Mouse (Mus musculus) cerebellum, adult 8-10 months (tissue): ENCODE measurements at regions not wholly inside any gene's neighbourhood (a gene's known extent, or its start where the extent isn't known, plus 50 kb on each side); places are given as distances from the start of the nearest gene placed in this dataset.

Source experiments
- DNase-seq: peaks from one replicate; pipeline ENCODE4 v3.0.0; 2022

DNA sequence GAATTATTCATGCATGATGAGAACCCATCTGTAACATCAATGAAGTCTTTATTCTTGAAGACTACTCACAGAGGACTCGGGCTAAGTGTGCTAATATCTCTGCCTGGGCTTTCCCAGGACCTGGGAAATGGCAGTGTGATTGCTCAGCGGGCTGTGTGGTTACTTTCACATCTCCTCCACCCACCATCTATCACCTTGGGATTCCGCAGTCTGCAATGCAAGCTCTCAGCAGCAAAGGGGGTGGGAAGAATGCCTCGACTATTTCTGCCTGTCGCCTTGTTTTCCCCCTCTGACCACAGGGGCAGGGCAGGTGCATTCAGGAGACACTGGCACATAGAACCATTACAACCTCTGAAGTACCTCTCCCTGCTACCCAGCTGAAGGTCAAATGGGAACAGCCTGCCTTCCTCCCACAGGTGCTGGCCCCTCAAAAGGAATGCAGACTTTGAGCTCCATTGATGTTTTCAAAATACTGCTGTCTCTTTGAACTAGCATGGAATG is 319.9 kb downstream of the Sox4 start:
- no peak for DNase-seq

DNA sequence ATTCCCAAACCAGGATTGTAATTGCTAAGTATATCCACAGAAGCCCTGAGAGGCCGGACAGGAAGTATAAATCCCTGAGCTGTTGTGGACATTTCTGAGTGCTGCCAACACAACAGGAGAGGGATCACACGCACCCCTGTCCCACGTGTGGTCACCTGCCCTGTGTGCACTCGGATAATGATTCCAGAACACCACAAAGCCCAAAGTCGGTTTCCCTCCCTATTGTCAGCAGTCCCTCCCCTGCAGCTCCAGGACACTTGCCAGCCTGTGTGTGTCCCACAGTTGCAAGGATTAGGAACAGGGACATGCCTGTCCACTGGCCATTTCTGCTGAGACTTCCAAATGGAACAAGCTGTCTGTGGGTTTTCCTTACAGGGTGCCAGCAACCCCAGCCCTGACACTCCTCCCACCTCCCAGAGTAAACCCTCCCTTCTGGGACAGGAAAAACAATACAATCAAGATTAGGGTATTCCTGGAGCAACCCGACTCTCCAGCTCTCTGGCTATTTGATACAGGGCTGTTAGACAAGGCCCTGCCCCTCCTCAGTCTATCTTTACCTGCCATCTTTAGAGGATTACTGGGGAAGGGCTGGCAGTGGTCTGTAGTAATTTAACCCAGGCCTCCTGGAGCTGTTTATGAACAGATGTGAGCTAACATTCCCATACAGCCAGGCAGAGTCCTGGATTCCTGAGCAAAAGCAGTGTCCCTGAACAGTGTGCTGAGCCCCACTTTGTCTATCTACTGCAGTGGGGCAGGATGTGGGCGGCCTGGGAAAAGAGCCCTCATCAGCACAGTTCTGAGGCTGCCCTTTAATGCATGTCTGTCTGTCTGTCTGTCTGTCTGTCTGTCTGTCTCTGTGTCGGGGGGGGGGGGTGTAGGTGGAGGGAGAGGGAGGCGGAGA is 323.8 kb downstream of the Sox4 start:
- no peak for DNase-seq

DNA sequence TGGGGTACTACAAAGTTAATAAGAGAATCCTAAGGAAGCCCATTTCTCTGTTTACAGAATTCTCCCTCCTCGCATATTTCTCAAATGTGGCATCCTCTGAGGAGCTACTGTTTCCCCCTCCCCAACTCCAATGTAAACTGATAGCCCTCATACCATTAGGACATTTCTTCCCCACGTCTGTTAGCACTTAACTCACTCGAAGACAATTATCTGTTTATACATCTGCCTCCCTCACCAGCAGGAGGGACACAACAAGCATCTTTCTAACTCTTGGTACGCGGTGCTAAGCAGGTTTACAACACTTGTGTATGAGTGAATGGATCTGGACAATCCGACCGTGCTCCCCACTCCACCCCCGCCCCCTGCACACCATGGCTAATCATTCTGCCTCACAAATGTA is 324.8 kb downstream of the Sox4 start:
- DNase-seq, result no peak

DNA sequence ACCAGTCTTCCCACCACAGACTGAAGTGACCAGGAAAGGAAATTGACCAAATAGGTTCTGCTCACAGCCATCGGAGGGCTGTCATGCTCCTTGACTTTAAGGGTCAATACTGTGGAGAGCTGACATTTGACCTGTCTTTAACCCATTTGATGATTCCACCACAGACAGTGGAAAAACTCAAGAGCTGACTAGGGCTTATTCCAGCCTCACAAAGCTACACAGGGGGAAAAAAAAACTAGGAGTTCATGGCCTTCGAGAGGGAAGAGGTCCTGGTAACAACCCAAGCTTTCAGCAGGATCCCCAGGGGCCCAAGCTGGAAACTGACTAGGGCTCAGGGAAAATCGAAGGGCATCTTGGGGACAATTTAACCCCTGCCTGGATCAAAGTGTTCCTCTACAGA is 334.6 kb downstream of the Sox4 start:
- no peak for DNase-seq

DNA sequence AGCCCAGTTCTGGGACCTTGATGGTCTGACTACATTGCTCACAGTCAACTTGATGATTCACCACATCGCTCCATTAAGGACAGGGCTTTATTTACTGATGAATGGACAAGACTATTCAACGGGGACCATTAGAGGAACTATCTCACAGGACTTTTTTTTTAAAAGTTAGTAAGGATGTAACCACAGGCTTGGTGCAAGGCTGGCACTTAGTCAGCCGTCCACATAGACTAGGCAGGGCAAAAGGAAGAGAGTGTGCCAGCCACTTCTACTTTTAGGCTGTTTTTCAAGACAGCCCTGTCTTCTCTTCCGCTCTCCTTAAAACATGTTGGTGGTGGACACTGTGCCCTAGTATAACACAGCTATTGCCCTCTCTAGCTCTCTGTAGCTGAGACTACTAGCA is 336.0 kb downstream of the Sox4 start:
- DNase-seq, result no peak

DNA sequence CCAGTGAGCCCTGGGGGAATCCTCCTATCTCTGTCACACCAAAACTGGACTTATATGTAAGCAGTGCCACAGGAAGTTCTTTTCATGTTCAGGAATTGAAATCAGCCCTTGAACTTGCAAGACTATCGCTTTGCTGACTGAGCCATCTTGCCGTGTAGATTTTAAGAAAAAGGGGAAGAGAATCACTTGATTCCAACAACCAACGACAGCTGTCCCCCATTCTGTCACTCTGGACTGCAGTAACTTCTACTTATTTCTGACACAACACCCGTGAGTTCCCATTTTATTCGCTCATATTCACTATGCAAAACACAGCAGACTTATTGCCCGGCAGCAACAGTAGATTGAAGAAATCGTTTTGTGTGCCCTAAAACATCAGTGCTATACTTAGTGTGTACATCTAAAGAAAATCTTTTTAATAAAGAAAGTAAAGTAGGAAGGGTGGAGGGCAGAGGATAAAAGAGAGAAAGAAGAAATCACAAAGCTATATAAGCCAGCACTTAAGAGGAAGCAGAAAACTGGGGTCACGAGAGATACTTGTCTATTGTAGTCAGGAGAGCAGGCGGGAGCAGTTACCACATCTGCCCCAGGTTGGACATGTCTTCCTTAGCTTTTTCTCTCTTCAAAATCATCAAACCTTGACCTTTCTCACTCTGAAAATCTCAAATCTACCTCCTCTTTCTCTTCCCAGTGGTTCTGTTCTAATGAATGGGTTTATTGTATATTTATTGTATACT is 336.7 kb downstream of the Sox4 start:
- DNase-seq, result no peak

DNA sequence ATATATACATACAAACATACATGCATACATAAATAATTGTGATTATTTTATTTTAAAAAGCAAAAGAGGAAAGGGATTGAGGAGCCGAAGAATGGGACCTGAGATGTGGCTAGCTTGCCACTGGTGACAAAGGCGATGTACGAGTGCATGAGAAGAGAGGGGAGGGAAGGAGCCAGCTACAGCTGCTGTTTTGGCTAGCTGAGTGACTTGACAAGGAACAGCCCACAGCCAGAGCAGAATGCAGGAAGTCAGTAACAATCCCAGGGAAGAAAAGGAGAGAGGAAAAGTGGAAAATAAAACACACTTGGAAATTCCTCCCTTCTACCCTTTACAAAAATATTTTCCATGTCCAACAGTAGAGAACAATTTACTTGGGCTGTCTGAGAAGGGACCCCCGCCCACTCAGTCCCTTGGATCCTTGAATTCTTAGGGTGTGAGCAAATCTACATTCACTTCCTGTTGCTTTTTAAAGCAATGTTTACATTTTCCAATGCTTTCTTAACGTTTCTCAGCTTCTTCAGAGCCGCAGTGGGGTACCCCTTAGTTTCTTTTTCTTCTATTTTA is 345.9 kb downstream of the Sox4 start:
- no peak for DNase-seq

DNA sequence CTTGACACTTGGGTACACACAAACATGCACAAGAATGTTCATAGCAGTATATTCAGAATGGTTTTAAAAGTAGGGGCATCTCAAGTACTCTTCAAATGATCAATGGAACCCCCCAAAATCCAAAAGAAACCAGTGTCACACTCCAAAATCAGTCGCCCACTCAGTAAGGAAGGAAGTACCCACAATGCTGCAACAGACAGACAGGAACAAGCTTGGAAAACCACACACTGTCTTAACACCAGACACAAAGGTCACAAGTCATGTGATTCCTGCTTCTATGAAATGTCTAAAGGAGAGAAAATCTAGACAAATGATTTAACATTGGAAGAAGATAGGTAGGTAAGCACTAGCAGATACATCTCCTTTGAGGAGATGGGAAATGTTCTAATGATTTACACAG is 346.9 kb downstream of the Sox4 start:
- DNase-seq, result no peak

DNA sequence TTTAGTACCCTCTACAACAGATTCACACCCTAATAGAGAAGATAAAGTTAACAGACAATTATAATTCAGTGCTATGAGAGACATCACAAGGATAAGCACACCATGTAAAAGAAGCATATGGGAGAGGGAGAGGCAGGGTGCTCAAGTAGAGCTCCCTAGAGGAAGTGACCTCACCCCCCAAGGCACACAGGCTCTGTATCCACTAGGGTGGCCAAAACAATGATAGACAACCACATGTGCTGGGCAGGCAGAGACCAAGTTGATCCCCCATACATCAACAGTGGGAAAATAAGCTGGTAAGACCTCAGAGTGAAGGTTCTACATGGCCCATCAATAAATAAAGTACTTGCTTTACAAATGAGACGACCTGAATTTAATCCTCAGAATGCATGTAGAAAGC is 347.7 kb downstream of the Sox4 start:
- no peak for DNase-seq

DNA sequence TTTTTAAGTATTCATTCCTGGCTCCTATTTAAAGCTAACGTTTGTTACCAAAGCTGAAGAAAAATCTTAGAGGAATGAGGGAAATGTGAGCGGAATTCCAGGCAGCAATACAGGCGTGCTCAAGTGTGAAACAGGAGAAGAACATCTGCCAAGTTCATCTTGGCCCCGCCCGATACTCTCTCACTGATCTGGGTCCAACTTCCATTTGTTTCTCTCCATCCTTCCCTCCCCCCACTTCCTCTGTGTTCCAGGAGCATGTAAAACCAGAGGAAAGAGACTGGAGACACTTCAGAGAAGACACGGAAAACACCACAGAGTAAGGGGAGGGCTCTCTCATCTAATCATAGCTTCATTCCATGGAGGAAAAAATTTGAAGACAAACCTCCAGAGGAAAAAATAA is 346.7 kb downstream of the Gm11361 start:
- DNase-seq, result no peak

DNA sequence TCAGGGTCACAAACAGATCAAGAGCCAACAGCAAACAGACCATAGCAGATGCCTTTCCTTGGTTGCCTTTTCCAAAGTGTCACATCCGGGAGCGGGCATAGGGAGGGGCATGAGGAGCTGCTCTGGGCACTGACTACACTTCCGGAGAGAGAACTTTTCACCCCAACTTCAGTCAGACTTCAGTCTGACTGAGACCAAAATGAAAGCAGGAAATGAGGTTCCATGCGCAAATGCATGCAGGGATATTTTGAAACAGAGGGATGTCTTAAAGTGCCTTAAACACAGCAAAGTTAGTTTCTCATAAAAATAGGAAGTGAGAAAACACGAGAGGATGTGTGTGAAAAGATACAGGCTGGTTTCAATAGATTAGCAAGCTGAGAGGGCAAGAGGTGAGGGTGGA is 343.5 kb downstream of the Gm11361 start:
- DNase-seq, result no peak

DNA sequence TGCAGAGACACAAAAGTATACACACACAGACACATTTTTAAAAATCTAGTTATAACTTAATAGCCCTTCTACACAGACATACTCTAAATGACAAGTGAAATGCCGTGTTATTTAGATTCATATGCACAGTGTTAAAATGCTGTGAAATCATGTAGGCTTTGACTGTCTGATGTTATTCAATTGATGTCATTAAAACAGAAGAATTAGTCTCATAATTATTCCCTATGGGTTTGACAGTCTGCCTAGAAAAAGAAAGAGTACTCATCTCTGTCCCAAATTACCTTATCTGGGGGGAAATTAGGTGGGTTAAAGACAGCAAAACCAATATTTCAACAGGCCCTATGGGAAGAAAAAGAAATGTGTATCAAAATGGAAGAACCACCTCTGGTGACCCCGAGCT is 339.0 kb downstream of the Gm11361 start:
- DNase-seq, result no peak

DNA sequence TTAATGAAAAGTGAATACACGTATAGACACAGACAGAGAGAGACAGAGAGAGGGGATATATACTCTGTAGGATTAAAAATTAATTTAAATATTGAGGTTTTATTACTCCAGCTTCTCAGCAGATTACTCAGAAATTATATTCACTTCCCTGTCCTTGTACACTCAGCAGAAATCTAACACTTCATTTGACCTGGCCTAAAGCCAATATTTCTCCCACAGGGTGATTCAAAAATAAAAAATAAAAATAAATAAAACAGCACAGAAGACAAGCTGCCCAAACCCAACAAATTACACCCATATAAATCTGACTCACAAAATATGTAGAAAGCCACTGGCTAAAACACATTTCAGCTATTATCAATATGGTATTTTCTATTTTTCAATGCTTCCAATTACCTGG is 334.8 kb downstream of the Gm11361 start:
- no peak for DNase-seq

DNA sequence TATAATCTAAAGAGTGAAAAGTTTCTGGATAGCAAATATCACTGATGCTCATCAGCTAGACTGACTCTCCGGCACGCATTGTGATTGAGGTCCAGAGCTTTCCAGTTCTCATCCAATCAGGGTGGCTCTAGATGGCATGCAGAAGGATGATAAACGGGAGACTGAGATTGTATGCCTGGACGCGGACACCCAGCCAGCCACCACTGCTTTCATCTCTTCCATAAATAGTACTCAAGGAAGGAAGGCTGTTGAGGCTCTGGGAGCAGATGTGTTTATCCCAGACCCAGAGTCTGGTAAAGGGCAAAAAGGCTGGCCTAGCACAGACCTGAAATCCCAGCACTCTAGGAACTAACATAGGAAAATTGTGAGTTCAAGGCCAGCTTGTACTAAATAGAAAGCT is 330.6 kb downstream of the Gm11361 start:
- DNase-seq, result no peak

DNA sequence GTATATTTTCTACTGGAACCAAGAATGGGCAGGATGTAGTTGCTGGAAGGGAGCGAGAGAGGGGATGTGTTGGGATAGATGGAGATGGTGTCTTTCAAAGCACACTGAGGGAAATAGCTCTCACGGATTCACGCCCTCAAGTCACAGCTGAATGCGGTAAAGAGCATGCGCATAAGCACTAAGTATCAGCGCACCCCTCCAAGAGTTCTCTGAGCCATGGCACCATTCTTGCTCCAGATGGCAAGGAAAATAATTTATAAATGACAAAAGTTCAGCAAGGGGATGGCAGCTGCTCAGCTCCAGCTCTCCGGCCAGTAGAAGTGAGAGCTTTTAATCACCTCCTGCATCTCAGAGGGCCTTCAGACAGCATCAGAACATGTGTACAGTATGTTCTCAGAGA is 329.4 kb downstream of the Gm11361 start:
- DNase-seq, result no peak

DNA sequence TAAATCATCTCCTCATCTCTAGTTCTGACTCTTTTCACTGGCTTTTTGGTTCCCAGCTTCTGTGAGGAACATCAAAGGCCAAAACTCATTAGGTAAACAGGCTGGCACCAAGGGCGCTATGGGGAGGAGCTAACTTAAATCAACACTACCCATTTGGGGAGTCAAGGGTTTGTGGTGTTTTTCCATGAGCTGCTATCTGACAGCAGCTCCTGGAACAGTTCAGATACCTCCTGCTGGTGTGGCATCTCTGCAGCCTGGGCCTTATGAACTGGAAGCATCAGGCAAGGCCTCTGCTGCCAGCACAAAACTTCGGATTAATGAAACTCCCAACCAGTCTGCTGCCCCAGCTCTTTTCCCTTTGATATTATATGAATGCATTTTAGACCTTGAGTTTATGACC is 328.8 kb downstream of the Gm11361 start:
- no peak for DNase-seq

DNA sequence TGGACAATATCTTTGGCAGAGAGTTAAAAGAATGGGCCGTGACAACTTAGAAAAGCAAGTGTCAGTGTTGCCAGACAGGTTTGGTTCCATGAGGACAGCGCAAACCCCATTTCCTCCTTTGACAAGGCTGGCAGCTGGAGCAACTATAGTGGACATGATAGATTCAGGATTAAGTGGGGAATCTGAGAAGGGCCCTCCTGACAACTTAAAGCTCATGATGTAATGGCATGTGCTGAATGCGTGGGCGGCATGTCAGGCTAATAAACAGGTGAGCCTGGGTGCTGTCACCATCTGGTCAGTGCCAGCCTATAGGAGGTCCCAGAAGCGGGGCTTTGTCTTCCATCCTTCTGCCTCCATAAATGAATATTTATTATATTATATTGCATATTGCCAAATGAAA is 326.3 kb downstream of the Gm11361 start:
- DNase-seq, result no peak

DNA sequence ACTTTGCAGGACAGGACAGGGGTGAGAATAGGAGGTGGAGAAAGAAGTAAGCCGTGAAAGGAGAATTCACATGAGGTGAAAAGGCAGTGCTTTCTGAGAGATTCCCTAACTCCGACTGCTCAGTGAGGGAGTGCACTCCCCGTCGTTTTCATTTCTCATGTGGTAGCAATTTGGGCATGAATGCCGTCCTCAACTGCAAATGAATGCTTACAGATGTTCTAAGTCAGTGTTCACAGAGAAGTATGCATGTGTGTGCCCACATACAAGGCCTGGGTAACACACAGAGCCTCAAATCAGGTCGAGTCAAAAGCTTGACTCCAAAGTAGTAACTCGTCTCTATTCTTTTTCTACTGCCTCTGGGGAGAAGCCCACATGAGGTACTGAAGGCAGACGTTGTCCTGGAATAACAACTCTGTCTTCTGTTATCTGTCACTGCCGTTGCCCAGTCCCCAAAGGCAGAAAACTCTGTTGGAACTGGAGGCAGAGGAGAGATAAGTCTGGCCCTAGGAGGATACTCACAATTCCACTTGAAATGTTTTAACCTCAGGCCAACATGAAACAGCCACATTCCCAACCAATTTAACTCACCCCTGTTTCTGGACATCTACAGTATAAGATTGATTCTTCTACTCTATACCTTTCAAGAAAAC is 318.0 kb downstream of the Gm11361 start:
- DNase-seq, result no peak

DNA sequence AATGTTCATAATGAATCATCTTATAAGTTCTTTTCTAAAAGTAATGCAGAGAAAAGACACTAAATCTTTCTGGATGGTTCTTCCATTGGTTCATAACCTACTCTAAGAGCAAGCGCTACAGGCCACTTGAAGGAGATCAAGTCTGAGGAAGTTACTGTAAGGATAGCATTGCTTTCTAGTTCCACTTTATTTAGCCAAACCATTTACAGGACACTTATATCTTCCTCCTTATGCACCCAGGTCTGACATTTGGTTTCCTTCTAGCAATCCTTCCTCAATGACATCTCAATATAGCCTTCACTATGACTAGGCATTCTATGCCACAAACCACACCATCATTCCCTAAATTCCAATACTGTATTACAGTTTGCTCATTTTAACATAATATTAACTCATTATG is 316.0 kb downstream of the Gm11361 start:
- no peak for DNase-seq

DNA sequence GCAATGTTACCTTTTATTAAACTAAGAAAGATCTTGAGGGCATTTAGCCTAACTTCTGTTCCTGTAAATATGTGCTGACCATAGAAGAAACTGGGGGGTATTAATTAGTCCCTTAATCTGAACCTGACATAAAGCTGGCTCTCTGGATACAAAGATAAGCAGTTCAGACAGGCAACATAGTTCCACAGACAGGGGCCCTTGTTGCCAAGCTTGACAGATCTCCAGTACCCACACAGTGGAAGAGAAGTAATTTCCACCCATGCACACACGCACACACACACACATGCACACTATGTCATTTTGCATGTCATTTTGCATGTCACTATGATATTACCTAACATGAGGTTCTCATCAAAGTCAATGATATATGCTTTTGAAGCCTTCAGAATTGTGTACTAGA is 315.1 kb downstream of the Gm11361 start:
- no peak for DNase-seq

DNA sequence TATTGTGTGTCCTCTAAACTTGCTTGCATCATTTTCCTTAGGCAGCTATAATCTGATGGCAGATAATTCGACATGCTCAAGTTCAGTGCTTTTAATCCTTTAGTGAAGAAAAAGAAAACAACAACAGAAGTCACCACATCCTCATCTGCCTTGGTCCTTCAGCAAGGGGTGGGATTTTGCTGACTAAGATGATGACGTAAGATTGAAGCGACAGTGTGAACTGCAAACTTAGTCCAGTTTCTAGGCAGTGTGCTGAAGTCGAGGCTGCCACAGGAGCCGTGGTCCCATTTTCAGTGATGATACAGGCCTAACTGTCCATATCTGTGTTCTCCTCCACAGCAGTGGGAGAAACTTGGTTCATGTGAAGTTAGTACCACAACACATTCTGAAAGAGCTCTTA is 314.4 kb downstream of the Gm11361 start:
- DNase-seq, result no peak

DNA sequence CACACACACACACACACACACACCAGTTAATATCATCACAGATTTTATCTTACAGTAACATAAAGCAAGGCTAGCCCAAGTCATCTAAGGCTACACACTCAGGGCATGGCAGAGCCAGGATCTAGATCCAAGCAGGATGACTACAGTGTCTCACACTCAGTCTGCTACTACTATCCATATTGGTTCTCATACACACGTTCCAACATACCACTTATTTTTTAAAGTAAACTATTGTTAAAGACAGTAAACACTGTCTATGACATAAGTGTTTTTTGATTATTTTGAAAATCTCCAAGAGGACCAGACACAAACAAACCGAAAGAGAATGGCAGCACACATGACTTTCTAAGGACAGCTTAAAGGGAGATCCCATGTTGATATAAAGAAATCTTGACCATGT is 306.3 kb downstream of the Gm11361 start:
- DNase-seq, result no peak

DNA sequence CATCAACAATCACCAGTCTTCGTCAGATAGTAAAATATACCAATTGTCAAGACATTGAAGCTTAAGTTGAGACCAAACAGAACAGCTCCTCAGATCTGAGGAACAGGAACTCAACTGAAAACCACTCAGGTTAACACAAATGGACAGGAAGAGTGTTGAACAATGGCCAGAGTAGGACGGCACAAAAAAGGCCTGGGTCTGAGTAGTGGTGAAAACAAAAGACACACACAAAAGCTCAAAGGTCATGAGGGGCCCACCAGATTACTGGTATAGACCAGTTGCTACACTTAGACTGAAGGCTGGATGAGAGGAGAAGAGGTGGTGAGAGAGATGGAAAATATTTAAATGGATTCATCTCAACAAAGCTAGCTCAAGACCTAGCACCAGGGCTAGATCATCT is 302.8 kb downstream of the Gm11361 start:
- no peak for DNase-seq
